Mouse (Mus musculus) MEL (cell line): ENCODE results near the gene Hoxd13.

Experiments
- CHD2 ChIP-seq: IDR thresholded peaks from 2 replicates; pipeline ENCODE4 v1.6.1; 2011; ENCODE audit warnings: low read length, improper control_type of control experiment
- USF2 ChIP-seq, 2 experiments: IDR thresholded peaks; 2 replicates each; pipeline ENCODE4 v1.6.1; 2011 to 2012; ENCODE audit warnings: improper control_type of control experiment in 2 of 2, low read length in 2 of 2, borderline replicate concordance in 1 of 2, inconsistent platforms in 1 of 2, low read depth in 1 of 2, mild to moderate bottlenecking in 1 of 2; ENCODE audit not compliant: insufficient read depth in 1 of 2

DNA sequence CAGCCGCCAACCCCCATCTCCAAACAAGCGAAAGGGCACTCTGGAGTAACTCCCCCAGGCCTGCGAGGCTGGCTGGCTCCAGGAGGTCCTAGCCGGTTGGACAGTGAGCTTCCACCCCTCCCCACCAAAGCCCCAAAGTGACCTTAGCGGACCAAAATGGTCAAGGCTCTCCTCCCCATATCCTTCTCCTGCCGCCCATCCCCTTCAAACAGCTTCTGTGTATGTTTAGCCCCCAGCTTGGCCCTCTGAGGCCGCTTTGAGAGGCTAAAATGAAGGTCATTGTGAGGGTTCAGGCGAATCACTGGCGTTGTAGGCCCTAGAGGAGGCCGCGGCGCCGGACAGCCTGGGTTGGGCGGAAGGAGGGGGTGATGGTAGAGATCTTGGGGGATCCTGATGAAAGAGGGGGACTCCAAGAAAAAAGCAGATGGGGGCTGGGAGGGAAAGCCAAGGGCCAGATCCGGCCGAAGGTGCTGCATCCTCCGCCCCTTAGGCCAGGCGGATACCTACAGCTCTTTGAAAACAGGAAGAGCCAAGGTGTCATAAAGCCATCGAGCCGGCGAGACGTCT, 32.5 kb downstream of the Hoxd13 start:
- TF ChIP-seq USF2 (IDR thresholded peaks at IDR 0.05; ENCODE audit: borderline replicate concordance in 1 of 2, insufficient read depth in 1 of 2, low read depth in 1 of 2, low read length in 2 of 2) (no peak), CHD2 (no peak)
